Mouse (Mus musculus): ENCODE results near the gene Zscan18. TPM values are rescaled to one million over a fixed set of nuclear protein-coding genes. Genes with fewer than 3 reads are reported as not detected.

Zscan18 gene
- polyA plus RNA-seq, 1 experiment, result 0.52 TPM

GRCm38 (mm10) chr7:12734904-12735303 lies 68.5 kb downstream of the Zscan18 start, which contains the start of gene Vmn2r56:
Gene Vmn2r56 (minus strand): TSS chr7:12735004.
- WGBS, result 11% methylated on average over 1 of the region's 1 CpGs
- DNase-seq (ENCODE audit: low read depth, low spot score), result no peak

Other genes starting within 250 kb of the Zscan18 start
- gene Vmn2r53, start 194.8 kb downstream of the Zscan18 start, polyA plus RNA-seq (2012; rRNA removed), result not detected in 2 replicates
- gene Vmn2r54, start 163.3 kb downstream of the Zscan18 start, polyA plus RNA-seq (2012; rRNA removed), result not detected in 2 replicates
- gene Vmn2r55, start 118.6 kb downstream of the Zscan18 start, polyA plus RNA-seq (2012; rRNA removed), result not detected in 2 replicates
- gene Vmn2r56, start 68.6 kb downstream of the Zscan18 start, polyA plus RNA-seq (2012; rRNA removed), result not detected in 2 replicates
- gene Zfp329, start 15.2 kb upstream of the Zscan18 start, polyA plus RNA-seq (2012; rRNA removed), result 0.87 and 1.3 TPM in 2 replicates
- 6.0 and 10.3 TPM in 2 replicates for gene Zfp110, start 31.1 kb upstream of the Zscan18 start, polyA plus RNA-seq (2012; rRNA removed)
- 0.33 and 0.51 TPM in 2 replicates for gene Zfp128, start 77.5 kb upstream of the Zscan18 start, polyA plus RNA-seq (2012; rRNA removed)
- 6.8 and 7.5 TPM in 2 replicates for gene Zscan22, start 94.2 kb upstream of the Zscan18 start, polyA plus RNA-seq (2012; rRNA removed)
- 2,560 and 2,617 TPM in 2 replicates for gene Rps5, start 118.7 kb upstream of the Zscan18 start, polyA plus RNA-seq (2012; rRNA removed)
- gene Rnf225, start 123.8 kb upstream of the Zscan18 start, polyA plus RNA-seq (2012; rRNA removed), result 0.20 and 0.27 TPM in 2 replicates
- gene Zfp324, start 162.2 kb upstream of the Zscan18 start, polyA plus RNA-seq (2012; rRNA removed), result 3.9 and 5.2 TPM in 2 replicates
- gene Zfp446, start 174.2 kb upstream of the Zscan18 start, polyA plus RNA-seq (2012; rRNA removed), result 2.5 and 3.4 TPM in 2 replicates
- 0.09 and 0.23 TPM in 2 replicates for gene Slc27a5, start 194.6 kb upstream of the Zscan18 start, polyA plus RNA-seq (2012; rRNA removed)
- 230 and 300 TPM in 2 replicates for gene Trim28, start 195.5 kb upstream of the Zscan18 start, polyA plus RNA-seq (2012; rRNA removed)
- gene Zbtb45, start 206.4 kb upstream of the Zscan18 start, polyA plus RNA-seq (2012; rRNA removed), result 16.0 and 18.3 TPM in 2 replicates
- gene Chmp2a, start 231.2 kb upstream of the Zscan18 start, polyA plus RNA-seq (2012; rRNA removed), result 128 and 132 TPM in 2 replicates
- 188 and 202 TPM in 2 replicates for gene Ube2m, start 234.6 kb upstream of the Zscan18 start, polyA plus RNA-seq (2012; rRNA removed)

All from large intestine, adult 2 months (tissue).